Mouse (Mus musculus) heart, embryonic 14.5 days (tissue): ENCODE measurements around the gene Inf2. TPM values are rescaled to one million over a fixed set of nuclear protein-coding genes. Genes with fewer than 3 reads are reported as not detected.

ENCODE experiments used
- ATAC-seq: fragments of 200-750 bp; cut with Nextera tagmentation; 2 replicates; pipeline ENCODE4 v1.8.0; 2017; ENCODE audit warnings: low read depth, moderate TSS enrichment; ENCODE audit not compliant: insufficient number of reproducible peaks, insufficient read depth, low FRiP score
- H3K27ac ChIP-seq, 2 experiments: fragments of 200-500 bp in 1 of 2; fragments of 300-500 bp in 1 of 2; sonication (generic) in 1 of 2; replicated peaks in 1 of 2; 2 replicates each; pipeline ENCODE4 v1.5.1; 2012 to 2014; ENCODE audit warnings: low read depth in 2 of 2, low read length in 2 of 2, control low read depth in 1 of 2, mild to moderate bottlenecking in 1 of 2, mixed read lengths in 1 of 2; ENCODE audit not compliant: control insufficient read depth in 1 of 2, insufficient read depth in 1 of 2
- H3K27me3 ChIP-seq: fragments of 300-500 bp; sonication (generic); 2 replicates; pipeline ENCODE4 v1.6.1; 2014; ENCODE audit warnings: mild to moderate bottlenecking, low read length, control low read depth; ENCODE audit not compliant: control insufficient read depth, insufficient read depth
- H3K36me3 ChIP-seq: fragments of 300-500 bp; sonication (generic); 2 replicates; pipeline ENCODE4 v1.6.1; 2014; ENCODE audit warnings: mild to moderate bottlenecking, control low read depth, low read length, mixed read lengths; ENCODE audit not compliant: control insufficient read depth, insufficient read depth
- H3K4me1 ChIP-seq, 2 experiments: fragments of 200-500 bp in 1 of 2; fragments of 300-500 bp in 1 of 2; sonication (generic) in 1 of 2; 2 replicates each; pipeline ENCODE4 v1.6.1; 2012 to 2014; ENCODE audit warnings: low read length in 2 of 2, control low read depth in 1 of 2, mixed read lengths in 1 of 2; ENCODE audit not compliant: control insufficient read depth in 2 of 2, insufficient read depth in 2 of 2
- H3K4me2 ChIP-seq: fragments of 300-500 bp; sonication (generic); 2 replicates; pipeline ENCODE4 v1.6.1; 2014; ENCODE audit warnings: mild to moderate bottlenecking, low read length
- H3K4me3 ChIP-seq, 2 experiments: fragments of 200-500 bp in 1 of 2; fragments of 300-500 bp in 1 of 2; sonication (generic) in 1 of 2; 2 replicates each; pipeline ENCODE4 v1.5.1; 2012 to 2014; ENCODE audit warnings: low read length in 2 of 2, mild to moderate bottlenecking in 2 of 2, control low read depth in 1 of 2, low read depth in 1 of 2, moderate library complexity in 1 of 2; ENCODE audit not compliant: control insufficient read depth in 1 of 2, insufficient read depth in 1 of 2
- H3K9ac ChIP-seq: fragments of 300-500 bp; sonication (generic); 2 replicates; pipeline ENCODE4 v1.6.1; 2014; ENCODE audit warnings: mild to moderate bottlenecking, low read length
- H3K9me3 ChIP-seq: fragments of 300-500 bp; sonication (generic); 2 replicates; pipeline ENCODE4 v1.6.1; 2016; ENCODE audit warnings: low read length, control low read depth; ENCODE audit not compliant: control insufficient read depth
- WGBS: fragments of 180-500 bp; shearing (Covaris S2); extraction: QIAGEN DNeasy Blood & Tissue Kit; methylation state at CpG from one replicate; pipeline ENCODE4 v1.1.7; 2014; 5-methylcytosine and 5-hydroxymethylcytosine counted together
- polyA plus RNA-seq: library from polyadenylated mRNA; unstranded; fragments of >200 nt; fragmentation: Nextera tagmentation; extraction: Ambion mirVana; gene quantifications from 2 replicates; pipeline ENCODE4 v1.2.1, GENCODE M21; 2014

The Inf2 gene
- polyA plus RNA-seq: 2.9 and 3.6 TPM in 2 replicates

GRCm38 (mm10) chr12:112588426-112589256 lies at the start of gene Inf2:
Gene Inf2 (plus strand): TSS chr12:112588784.
- under 1% methylated on average over 57 of the region's 60 CpGs for WGBS
- Histone ChIP-seq H3K4me1 (peaks cover 26 to 39% of the 10 kb centered on the region in 2 experiments), H3K27ac (0 out of 4 replicates have a peak within 1 kb of the TSS, but pooled peaks of 1 of the 2 experiments have one; percentile 4), H3K36me3 (no peaks in the 10 kb centered on the region), H3K4me2 (peak within 1 kb of the TSS; percentile 93), H3K27me3 (no peaks in the 10 kb centered on the region), H3K4me3 (peak within 1 kb of the TSS; percentile 57 to 71), H3K9ac (peak within 1 kb of the TSS; percentile 73), H3K9me3 (no peaks in the 10 kb centered on the region)
- peak; percentile 88 for ATAC-seq

- H3K4me1 ChIP-seq: peaks cover 8 to 13% of the 10 kb centered on the region in 2 experiments; a peak in 3 of 4 replicates
- no peak overlapping the region for H3K9ac ChIP-seq
- H3K4me3 ChIP-seq: no peak overlapping the region
- WGBS: 86% methylated on average over 7 of the region's 7 CpGs
- H3K27ac ChIP-seq: no peak overlapping the region
- no peak overlapping the region for H3K4me2 ChIP-seq
- no peaks in the 10 kb centered on the region for H3K36me3 ChIP-seq
- H3K27me3 ChIP-seq: 0 out of 2 replicates have a peak, but pooled peaks cover 3% of the 10 kb centered on the region
- ATAC-seq: no peak
- H3K9me3 ChIP-seq: no peaks in the 10 kb centered on the region
These were observed 49.1 kb upstream of the Inf2 start for GRCm38 (mm10) chr12:112539466-112539965.

- Histone ChIP-seq H3K4me3 (no peak overlapping the region), H3K4me2 (no peak overlapping the region), H3K36me3 (no peaks in the 10 kb centered on the region), H3K9ac (no peak overlapping the region), H3K27ac (no peak overlapping the region), H3K9me3 (no peaks in the 10 kb centered on the region), H3K4me1 (peaks cover 13 to 14% of the 10 kb centered on the region in 2 experiments; a peak in 3 of 4 replicates), H3K27me3 (0 out of 2 replicates have a peak, but pooled peaks cover 3% of the 10 kb centered on the region)
- no peak for ATAC-seq
- 91% methylated on average over 12 of the region's 12 CpGs for WGBS
These were observed 48.3 kb upstream of the Inf2 start for GRCm38 (mm10) chr12:112540321-112540720.

DNA sequence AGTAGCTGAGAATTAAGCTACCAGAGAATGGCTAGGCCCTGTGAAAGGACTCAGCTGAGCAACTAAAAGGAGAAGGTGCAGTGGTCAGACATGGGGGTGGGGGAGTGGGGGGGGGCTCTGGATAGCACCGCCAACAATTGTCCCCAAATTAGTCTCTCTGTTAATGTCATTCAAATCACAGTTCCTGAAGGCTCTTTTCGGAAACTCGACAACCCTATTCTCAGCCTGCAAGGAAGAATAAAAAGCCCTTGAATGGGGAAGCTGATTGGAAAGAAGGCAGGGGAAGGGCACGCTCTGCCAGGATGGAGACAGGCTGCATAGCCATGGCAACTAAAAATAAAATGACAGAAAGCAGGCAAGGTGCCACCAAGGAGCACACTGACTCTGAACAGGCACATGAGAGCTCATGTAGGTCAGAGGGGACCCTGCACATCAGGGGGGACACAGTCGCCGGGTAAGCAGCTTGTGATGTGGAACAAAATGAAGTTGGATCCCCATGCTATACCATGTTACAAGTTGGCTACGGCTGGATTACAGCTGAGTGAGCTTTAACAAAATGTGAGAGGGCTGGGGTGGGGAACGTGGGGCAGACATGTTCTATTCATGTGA lies 47.0 kb upstream of the Inf2 start:
- no peak overlapping the region for H3K4me3 ChIP-seq
- 0 out of 2 replicates have a peak, but pooled peaks cover 3% of the 10 kb centered on the region for H3K27me3 ChIP-seq
- H3K9ac ChIP-seq: no peak overlapping the region
- H3K9me3 ChIP-seq: no peaks in the 10 kb centered on the region
- no peak overlapping the region for H3K4me2 ChIP-seq
- H3K4me1 ChIP-seq: peaks cover 13 to 15% of the 10 kb centered on the region in 2 experiments; a peak in 3 of 4 replicates
- H3K36me3 ChIP-seq: no peaks in the 10 kb centered on the region
- WGBS: 49% methylated on average over 8 of the region's 8 CpGs
- H3K27ac ChIP-seq: no peak overlapping the region
- no peak for ATAC-seq

DNA sequence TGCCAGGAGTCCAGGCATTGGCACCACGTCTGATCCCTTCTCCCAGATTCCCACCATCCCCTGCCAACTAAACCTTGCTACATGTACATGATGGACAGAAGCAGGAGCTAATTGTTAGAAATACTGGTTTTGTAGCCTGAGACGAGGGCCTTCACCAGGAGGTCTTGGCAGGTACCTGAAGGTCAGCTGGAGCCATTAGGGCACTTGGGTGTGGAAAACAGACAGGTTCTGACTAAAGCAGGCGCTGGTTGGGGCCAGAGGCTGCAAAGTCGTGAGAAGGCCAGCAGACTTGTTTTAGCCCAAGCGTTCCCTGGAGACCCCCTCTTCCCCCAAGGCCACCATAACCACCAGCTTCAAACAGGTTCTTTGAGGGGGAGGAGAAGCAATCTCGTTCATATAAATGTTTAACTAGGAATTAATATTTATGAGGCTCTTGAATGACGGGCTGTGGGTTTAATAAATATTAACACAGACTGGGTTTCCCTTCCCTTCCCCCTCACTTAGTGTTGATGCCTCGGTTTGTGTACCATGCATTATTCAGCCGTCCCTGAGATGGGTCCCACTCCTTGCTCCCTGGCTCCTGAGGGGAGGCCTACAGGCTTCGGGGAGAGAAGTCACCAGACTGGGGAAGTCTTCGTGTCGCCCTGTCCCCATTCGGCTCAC lies 46.2 kb upstream of the Inf2 start:
- Histone ChIP-seq H3K36me3 (no peaks in the 10 kb centered on the region), H3K9ac (no peak overlapping the region), H3K27ac (no peak overlapping the region), H3K4me1 (peaks cover 13 to 15% of the 10 kb centered on the region in 2 experiments; a peak in 3 of 4 replicates), H3K4me2 (no peak overlapping the region), H3K4me3 (no peak overlapping the region), H3K27me3 (0 out of 2 replicates have a peak, but pooled peaks cover 3% of the 10 kb centered on the region), H3K9me3 (no peaks in the 10 kb centered on the region)
- WGBS: 73% methylated on average over 13 of the region's 13 CpGs
- no peak for ATAC-seq

GRCm38 (mm10) chr12:112542920-112543300 lies 45.7 kb upstream of the Inf2 start:
- Histone ChIP-seq H3K9ac (no peak overlapping the region), H3K4me3 (no peak overlapping the region), H3K4me1 (peaks cover 13 to 15% of the 10 kb centered on the region in 2 experiments; a peak in 3 of 4 replicates), H3K27ac (no peak overlapping the region), H3K4me2 (no peak overlapping the region), H3K27me3 (0 out of 2 replicates have a peak, but pooled peaks cover 3% of the 10 kb centered on the region), H3K9me3 (no peaks in the 10 kb centered on the region), H3K36me3 (no peaks in the 10 kb centered on the region)
- 5% methylated on average over 11 of the region's 11 CpGs for WGBS
- no peak for ATAC-seq

GRCm38 (mm10) chr12:112543941-112544340 lies 44.6 kb upstream of the Inf2 start:
- H3K4me3 ChIP-seq: no peak overlapping the region
- WGBS: 76% methylated on average over 9 of the region's 9 CpGs
- peak; percentile 13; the same call in 1 of the 2 replicates for ATAC-seq

More at GRCm38 (mm10) chr12:112543941-112544340, 44.6 kb upstream of the Inf2 start:
- peaks cover 13 to 15% of the 10 kb centered on the region in 2 experiments; a peak in 3 of 4 replicates for H3K4me1 ChIP-seq
- no peaks in the 10 kb centered on the region for H3K9me3 ChIP-seq
- 0 out of 2 replicates have a peak, but pooled peaks cover 3% of the 10 kb centered on the region for H3K27me3 ChIP-seq
- H3K36me3 ChIP-seq: no peaks in the 10 kb centered on the region
- no peak overlapping the region for H3K9ac ChIP-seq
- H3K4me2 ChIP-seq: no peak overlapping the region
- no peak overlapping the region for H3K27ac ChIP-seq
